10 mouse cellular contexts compared by ENCODE assay signal in the genomic region with DNA sequence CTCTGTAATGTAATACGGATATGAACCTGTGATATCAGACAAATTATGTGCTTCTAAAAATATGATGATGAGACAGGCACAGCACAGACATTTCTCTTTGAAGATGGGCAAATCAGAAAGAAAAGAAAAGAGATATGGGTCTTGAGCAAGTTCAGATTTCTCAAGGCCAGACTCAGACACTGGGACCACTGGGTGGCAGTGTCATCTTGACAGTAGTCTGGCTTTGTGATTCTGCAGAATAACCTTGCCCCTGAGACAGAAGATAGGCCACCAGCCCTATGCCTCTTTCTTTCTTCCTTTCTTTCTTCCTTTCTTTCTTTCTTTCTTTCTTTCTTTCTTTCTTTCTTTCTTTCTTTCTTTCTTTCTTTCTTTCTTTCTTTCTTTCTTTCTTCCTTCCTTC.
DNase-seq lines count a peak whose midpoint lies in the region; ATAC-seq and TF ChIP-seq lines count a peak whose summit lies in the region.
"Had no signal": no experiment of that assay in that cellular context is flagged by ENCODE, and none has a peak within 500 bp of the region (broad histone marks: within the 10 kb centered on the region; RNA-seq: fewer than 3 reads in every experiment).

No protein-coding gene starts in this region.

- peak; percentile 60 for DNase-seq in forebrain, postnatal 0 days
- DNase-seq in liver = peak; percentile 5
- DNase-seq in brain, embryonic 18.5 days (ENCODE audit: low read depth, low spot score) = peak; percentile 34
- peak; percentile 56 for DNase-seq in limb, embryonic 14.5 days (ENCODE audit: low spot score)
- DNase-seq in heart, adult 11 months = no peak

- peak; percentile 68 for TF ChIP-seq CTCF in forebrain, postnatal 0 days (IDR thresholded peaks at IDR 0.05; ENCODE audit: low read depth)

- H3K4me3 ChIP-seq in forebrain, postnatal 0 days (ENCODE audit: low read depth, low read length) = no peak overlapping the region
- no peak overlapping the region for H3K4me3 ChIP-seq in forebrain, embryonic 15.5 days
- no peak overlapping the region for H3K4me3 ChIP-seq in liver, embryonic 12.5 days
- H3K4me3 ChIP-seq in limb, embryonic 14.5 days (replicated peaks; ENCODE audit: low read length) = no peak overlapping the region
- H3K4me3 ChIP-seq: embryonic facial prominence, embryonic 13.5 days; lung, embryonic 15.5 days had no signal

- no peak overlapping the region for H3K4me2 ChIP-seq in forebrain, postnatal 0 days (ENCODE audit: low read depth)
- H3K4me2 ChIP-seq in forebrain, embryonic 15.5 days (replicated peaks) = no peak overlapping the region
- no peak overlapping the region for H3K4me2 ChIP-seq in liver, embryonic 12.5 days
- no peak overlapping the region for H3K4me2 ChIP-seq in limb, embryonic 14.5 days (replicated peaks; ENCODE audit: low read depth, low read length, severe bottlenecking)
- H3K4me2 ChIP-seq: embryonic facial prominence, embryonic 13.5 days; lung, embryonic 15.5 days had no signal

- H3K27me3 ChIP-seq in forebrain, postnatal 0 days (ENCODE audit: insufficient read depth, low read length) = no peaks in the 10 kb centered on the region
- H3K27me3 ChIP-seq in forebrain, embryonic 15.5 days = no peaks in the 10 kb centered on the region
- no peaks in the 10 kb centered on the region for H3K27me3 ChIP-seq in liver, embryonic 12.5 days (replicated peaks)
- no peaks in the 10 kb centered on the region for H3K27me3 ChIP-seq in limb, embryonic 14.5 days (ENCODE audit: control insufficient read depth, insufficient read depth, low read length)
- H3K27me3 ChIP-seq: embryonic facial prominence, embryonic 13.5 days; lung, embryonic 15.5 days had no signal

- no peak for TF ChIP-seq POLR2A in limb, embryonic 14.5 days (IDR thresholded peaks at IDR 0.05; ENCODE audit: borderline replicate concordance, extremely low read depth, insufficient read depth, insufficient read length)

- no peak overlapping the region for H3K27ac ChIP-seq in forebrain, postnatal 0 days (ENCODE audit: low read depth, low read length)
- no peak overlapping the region for H3K27ac ChIP-seq in forebrain, embryonic 15.5 days (replicated peaks)
- H3K27ac ChIP-seq in liver, embryonic 12.5 days = no peak overlapping the region
- no peak overlapping the region for H3K27ac ChIP-seq in limb, embryonic 14.5 days (replicated peaks; ENCODE audit: low read depth, low read length)
- H3K27ac ChIP-seq: embryonic facial prominence, embryonic 13.5 days; lung, embryonic 15.5 days had no signal

- H3K36me3 ChIP-seq in forebrain, postnatal 0 days (ENCODE audit: insufficient read depth) = no peaks in the 10 kb centered on the region
- no peaks in the 10 kb centered on the region for H3K36me3 ChIP-seq in forebrain, embryonic 15.5 days
- no peaks in the 10 kb centered on the region for H3K36me3 ChIP-seq in liver, embryonic 12.5 days
- H3K36me3 ChIP-seq in limb, embryonic 14.5 days (ENCODE audit: control insufficient read depth, insufficient read depth, low read length) = no peaks in the 10 kb centered on the region
- H3K36me3 ChIP-seq: embryonic facial prominence, embryonic 13.5 days; lung, embryonic 15.5 days had no signal

- 81% methylated on average over 1 of the region's 1 CpGs for WGBS in forebrain, postnatal 0 days
- 79% methylated on average over 1 of the region's 1 CpGs for whole genome bisulfite sequencing in forebrain, embryonic 15.5 days
- 70% methylated on average over 1 of the region's 1 CpGs for WGBS in liver, embryonic 12.5 days (ENCODE audit: insufficient replicate concordance)
- WGBS in limb, embryonic 14.5 days = 80% methylated on average over 1 of the region's 1 CpGs

- H3K9ac ChIP-seq in forebrain, postnatal 0 days = no peak overlapping the region
- no peak overlapping the region for H3K9ac ChIP-seq in forebrain, embryonic 15.5 days (replicated peaks)
- no peak overlapping the region for H3K9ac ChIP-seq in liver, embryonic 12.5 days
- no peak overlapping the region for H3K9ac ChIP-seq in limb, embryonic 14.5 days (ENCODE audit: low read depth, low read length, severe bottlenecking)
- H3K9ac ChIP-seq: embryonic facial prominence, embryonic 13.5 days; lung, embryonic 15.5 days had no signal

- ATAC-seq in forebrain, postnatal 0 days = no peak
- no peak for ATAC-seq in forebrain, embryonic 15.5 days (replicated peaks)
- ATAC-seq in liver, embryonic 12.5 days = no peak
- no peak for ATAC-seq in limb, embryonic 14.5 days (ENCODE audit: low FRiP score, low read depth)
- no peak for ATAC-seq in monocyte, adult 5-6 weeks (replicated peaks; ENCODE audit: insufficient number of reproducible peaks, low FRiP score, low TSS enrichment, poor library complexity, severe bottlenecking)

- H3K9me3 ChIP-seq in forebrain, postnatal 0 days (ENCODE audit: low read length) = no peaks in the 10 kb centered on the region
- no peaks in the 10 kb centered on the region for H3K9me3 ChIP-seq in forebrain, embryonic 15.5 days
- no peaks in the 10 kb centered on the region for H3K9me3 ChIP-seq in liver, embryonic 12.5 days (replicated peaks)
- H3K9me3 ChIP-seq in limb, embryonic 14.5 days (ENCODE audit: control insufficient read depth, low read length) = no peaks in the 10 kb centered on the region
- H3K9me3 ChIP-seq: embryonic facial prominence, embryonic 13.5 days; lung, embryonic 15.5 days had no signal

- no peaks in the 10 kb centered on the region for H3K4me1 ChIP-seq in forebrain, postnatal 0 days (ENCODE audit: insufficient read depth)
- no peaks in the 10 kb centered on the region for H3K4me1 ChIP-seq in forebrain, embryonic 15.5 days
- H3K4me1 ChIP-seq in liver, embryonic 12.5 days = no peaks in the 10 kb centered on the region
- no peaks in the 10 kb centered on the region for H3K4me1 ChIP-seq in limb, embryonic 14.5 days (ENCODE audit: control insufficient read depth, insufficient read depth, low read length)
- H3K4me1 ChIP-seq: embryonic facial prominence, embryonic 13.5 days; lung, embryonic 15.5 days had no signal
